Mouse (Mus musculus) forelimb bud, embryonic 11.5 days (tissue): ENCODE data around the gene Atp6v1g3.

Experiments used
- DNase-seq: peaks from one replicate; pipeline ENCODE4 v3.0.0-alpha.2; 2012; ENCODE audit warnings: low read depth, low spot score

The Atp6v1g3 gene

DNA sequence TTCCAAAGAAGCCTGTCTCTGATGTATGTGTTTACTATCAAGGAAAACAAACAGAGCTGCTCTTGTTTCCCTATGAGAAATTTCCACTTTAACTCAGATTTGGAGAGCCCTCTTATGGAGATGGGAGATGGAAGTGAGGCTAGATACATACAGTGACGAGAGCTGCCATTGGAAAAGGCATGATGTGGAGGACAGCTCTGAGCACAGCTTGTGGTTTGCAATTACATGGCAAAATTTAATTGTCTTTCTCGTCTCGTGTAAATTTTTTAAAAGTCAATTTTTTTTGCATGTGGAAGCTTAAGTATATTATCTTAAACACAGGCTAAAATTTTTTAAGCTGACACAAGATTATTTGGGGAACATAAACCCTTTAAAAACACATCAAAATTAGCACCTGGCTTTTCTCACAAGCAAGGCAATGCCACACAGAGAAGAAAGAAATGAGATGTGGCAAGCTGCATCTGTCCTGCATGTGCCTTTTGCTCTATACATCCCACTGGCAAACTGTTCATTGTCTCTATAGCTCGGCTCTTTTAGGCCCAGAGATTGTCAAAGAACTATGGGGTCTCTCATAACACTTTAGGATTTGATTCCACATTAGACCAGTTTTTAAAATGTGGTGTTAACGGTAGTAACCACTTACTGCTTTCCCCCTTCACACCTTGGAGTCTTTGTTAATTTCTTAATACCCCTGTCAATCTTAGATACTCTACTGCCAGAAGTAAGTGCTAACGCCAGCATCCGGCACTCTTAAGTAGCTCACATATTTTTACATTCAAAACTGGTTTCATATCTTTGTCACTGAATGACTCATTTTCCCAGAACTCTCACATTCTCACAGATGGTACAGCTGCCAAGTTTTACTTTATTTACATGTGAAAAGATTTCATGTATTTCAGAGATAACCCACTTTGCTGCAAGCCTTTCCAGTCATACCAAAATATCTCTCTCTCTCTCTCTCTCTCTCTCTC, 16.2 kb downstream of the Atp6v1g3 start:
- no peak for DNase-seq

- no peak for DNase-seq
These were observed 17.9 kb downstream of the Atp6v1g3 start for GRCm38 (mm10) chr1:138291463-138291862.

GRCm38 (mm10) chr1:138294487-138294886, 20.9 kb downstream of the Atp6v1g3 start:
- no peak for DNase-seq

DNA sequence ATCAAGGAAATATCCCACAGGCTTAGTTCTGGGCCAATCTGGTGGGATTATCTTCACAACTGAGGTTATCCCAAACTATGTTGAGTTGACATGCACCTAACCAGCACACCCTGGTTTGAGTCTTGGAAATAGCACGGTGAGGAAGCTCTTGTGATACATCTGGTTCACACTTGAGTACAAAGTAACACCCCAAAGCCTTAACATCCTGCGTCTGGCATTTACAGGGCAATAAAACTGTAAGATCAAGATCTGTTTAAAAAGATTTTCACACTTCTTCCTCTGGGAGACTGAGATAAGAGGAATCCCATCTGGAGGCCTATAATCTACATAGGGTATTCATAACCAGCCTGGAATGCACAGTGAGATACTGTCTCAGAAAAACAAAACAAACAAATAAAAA, 24.6 kb downstream of the Atp6v1g3 start:
- no peak for DNase-seq

DNA sequence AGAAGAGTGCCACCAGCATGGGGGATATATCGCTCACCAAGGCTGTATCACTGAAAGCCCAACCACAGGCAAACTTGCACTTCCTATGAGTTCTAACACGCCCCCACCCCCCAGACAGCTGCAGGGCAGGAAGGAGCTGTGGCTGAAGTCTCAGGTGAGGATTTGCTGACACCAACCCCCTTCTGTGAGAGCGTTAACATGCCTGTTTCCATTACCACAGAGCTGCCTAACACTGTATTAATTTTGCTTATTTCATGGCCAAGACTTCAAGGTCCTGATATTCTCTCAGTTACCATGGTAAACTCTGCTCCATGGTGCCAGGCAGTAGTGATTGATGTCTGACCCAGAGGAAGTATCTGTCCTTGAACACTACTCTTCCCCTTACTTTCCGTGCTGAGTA, 26.0 kb downstream of the Atp6v1g3 start:
- no peak for DNase-seq

- DNase-seq: no peak
These were observed 28.4 kb downstream of the Atp6v1g3 start for GRCm38 (mm10) chr1:138301920-138302319.

DNA sequence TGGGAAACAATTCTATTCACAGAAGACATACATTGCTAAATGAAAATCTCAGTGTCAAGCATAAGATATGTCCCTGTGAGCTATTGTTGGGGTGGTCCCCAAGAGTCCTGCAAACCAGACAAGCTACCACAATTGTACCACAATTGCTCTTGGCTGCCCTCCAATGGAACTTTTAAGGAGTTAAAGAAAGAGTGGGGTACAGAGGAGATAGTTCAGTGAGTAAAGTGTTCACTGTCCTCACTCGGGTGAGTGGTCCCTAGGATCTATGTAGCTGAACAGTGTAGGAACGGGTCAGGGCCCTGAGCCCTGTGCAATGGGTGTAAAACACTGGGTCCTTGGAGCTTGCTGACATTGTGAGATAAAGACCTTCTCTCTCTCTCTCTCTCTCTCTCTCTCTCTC, 29.2 kb downstream of the Atp6v1g3 start:
- no peak for DNase-seq

- DNase-seq: no peak
These were observed 29.8 kb downstream of the Atp6v1g3 start for GRCm38 (mm10) chr1:138303296-138303695.

GRCm38 (mm10) chr1:138304141-138304915, 30.8 kb downstream of the Atp6v1g3 start:
- DNase-seq: no peak

DNA sequence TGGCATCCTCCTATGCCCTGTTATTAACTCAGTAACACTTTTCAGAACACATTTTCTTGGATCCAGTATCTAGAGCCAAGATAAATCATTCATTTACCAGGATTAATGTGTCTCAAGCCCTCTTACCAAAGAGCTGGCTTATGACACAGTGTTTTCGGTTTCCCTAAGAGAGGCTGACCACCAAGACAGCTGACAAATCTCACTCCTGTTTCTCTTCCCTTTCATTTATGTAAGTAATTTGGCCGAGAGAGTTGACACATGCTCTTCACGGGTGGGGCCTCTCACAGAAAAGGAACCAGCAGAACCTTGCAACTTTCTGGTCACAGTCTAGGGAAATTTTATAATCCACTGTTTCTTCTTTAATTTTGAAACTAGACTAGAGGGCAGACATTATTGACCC, 49.1 kb downstream of the Atp6v1g3 start:
- DNase-seq: no peak

- DNase-seq: no peak
These were observed 49.6 kb downstream of the Atp6v1g3 start for GRCm38 (mm10) chr1:138323076-138323630.

- no peak for DNase-seq
These were observed 52.6 kb downstream of the Atp6v1g3 start for GRCm38 (mm10) chr1:138326091-138326490.

DNA sequence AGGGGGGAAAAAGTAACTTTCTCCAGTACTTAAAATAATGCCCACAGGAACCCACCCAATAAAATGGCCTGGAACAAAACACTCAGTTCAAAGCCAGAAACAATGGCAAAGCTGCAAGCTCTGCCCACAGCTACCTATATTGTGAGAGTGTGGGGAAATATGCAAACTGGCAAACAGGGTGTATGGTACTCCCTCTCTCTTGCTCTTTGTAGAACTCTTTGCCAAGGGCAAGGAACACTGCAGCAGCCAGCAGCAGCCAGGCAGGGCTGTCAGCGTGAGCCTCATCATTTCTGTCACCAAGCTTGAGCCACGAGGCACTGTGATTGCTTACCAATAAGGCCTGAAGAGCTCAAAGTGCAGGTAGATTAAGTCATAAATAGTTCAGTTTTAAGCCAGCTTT, 53.0 kb downstream of the Atp6v1g3 start:
- no peak for DNase-seq

- DNase-seq: no peak
These were observed 54.1 kb downstream of the Atp6v1g3 start for GRCm38 (mm10) chr1:138327466-138328245.

DNA sequence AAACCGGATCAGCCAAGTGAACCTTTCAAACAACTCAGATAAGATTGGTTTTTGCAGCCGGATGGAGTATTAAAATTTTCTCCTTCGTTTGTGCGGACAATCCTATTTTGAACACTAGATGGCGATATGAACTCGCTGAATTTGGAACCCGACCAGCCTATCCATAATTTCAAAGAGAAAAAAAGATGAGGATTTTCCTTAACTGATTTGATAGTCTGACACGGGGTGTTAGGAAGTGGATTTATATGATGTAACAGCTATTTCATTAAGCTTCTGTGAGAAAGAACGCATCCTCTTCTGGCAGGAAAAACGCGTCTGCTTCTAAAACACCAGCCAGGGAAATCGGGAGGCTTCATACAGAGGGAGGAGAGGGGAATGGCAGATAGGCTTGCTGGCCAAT, 54.8 kb downstream of the Atp6v1g3 start:
- peak; percentile 62 for DNase-seq

GRCm38 (mm10) chr1:138330556-138330955, 57.0 kb downstream of the Atp6v1g3 start:
- no peak for DNase-seq

GRCm38 (mm10) chr1:138331596-138331995, 58.1 kb downstream of the Atp6v1g3 start:
- DNase-seq: no peak

- DNase-seq: no peak
These were observed 61.2 kb downstream of the Atp6v1g3 start for GRCm38 (mm10) chr1:138334701-138335100.

DNA sequence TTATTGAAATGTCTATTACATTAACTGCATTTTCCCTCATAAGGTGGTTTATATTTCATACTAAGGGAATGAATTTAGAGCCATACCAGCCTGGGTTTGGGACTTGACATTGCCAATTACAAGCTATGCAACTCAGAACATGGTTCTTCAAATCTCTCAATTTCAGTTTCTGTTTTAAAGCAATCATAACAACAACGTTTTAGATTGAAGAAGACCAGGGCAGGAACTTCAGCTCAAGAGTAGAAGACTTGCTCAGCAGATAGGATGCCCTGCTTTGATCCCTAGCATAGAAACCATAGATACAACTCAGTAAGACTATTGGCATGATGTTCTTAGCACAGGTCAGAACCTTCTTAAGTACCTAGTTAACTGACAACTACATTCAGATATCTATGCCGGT, 63.9 kb downstream of the Atp6v1g3 start:
- DNase-seq: no peak
